Mouse (Mus musculus): Measurements from ENCODE around the gene Gm21974. TPM values are rescaled to one million over a fixed set of nuclear protein-coding genes. Genes with fewer than 3 reads are reported as not detected.

Gm21974 gene
- polyA plus RNA-seq, 1 experiment, result not detected

- H3K36me3 ChIP-seq (ENCODE audit: control insufficient read depth, insufficient read depth), result peaks cover 9% of the 10 kb centered on the region
- TF ChIP-seq POLR2AphosphoS2 (IDR thresholded peaks at IDR 0.05; ENCODE audit: insufficient read length, low read depth), result no peak
- TF ChIP-seq E2F4 (IDR thresholded peaks at IDR 0.05; ENCODE audit: insufficient read depth), result no peak
- no peak for TF ChIP-seq TCF3 (IDR thresholded peaks at IDR 0.05; ENCODE audit: insufficient read length, low read depth)
- no peak for TF ChIP-seq SRF (IDR thresholded peaks at IDR 0.05; ENCODE audit: control insufficient read depth, insufficient read length, low read depth)
- TF ChIP-seq CEBPB (IDR thresholded peaks at IDR 0.05; ENCODE audit: insufficient read depth, poor library complexity, severe bottlenecking), result no peak
- TF ChIP-seq TCF12 (IDR thresholded peaks at IDR 0.05; ENCODE audit: insufficient read depth, poor library complexity, severe bottlenecking), result no peak
- no peak for TF ChIP-seq USF1 (IDR thresholded peaks at IDR 0.05; ENCODE audit: low read depth)
- H3K79me2 ChIP-seq (ENCODE audit: control insufficient read depth, insufficient read depth), result peaks cover 8% of the 10 kb centered on the region
- H3K4me3 ChIP-seq, result no peak within 1 kb of the TSS
- H3K27me3 ChIP-seq (ENCODE audit: control insufficient read depth, insufficient read depth, insufficient read length), result no peaks in the 10 kb centered on the region
- H3K4me2 ChIP-seq (ENCODE audit: low read depth), result no peak within 1 kb of the TSS
- no peak within 1 kb of the TSS for H3ac ChIP-seq (ENCODE audit: control insufficient read depth, insufficient read length)
Observed at GRCm38 (mm10) chr7:127890798-127891197, 4.5 kb downstream of the Gm21974 start, which contains the start of gene Prss53. Gene Prss53 (minus strand): TSS chr7:127890970.

DNA sequence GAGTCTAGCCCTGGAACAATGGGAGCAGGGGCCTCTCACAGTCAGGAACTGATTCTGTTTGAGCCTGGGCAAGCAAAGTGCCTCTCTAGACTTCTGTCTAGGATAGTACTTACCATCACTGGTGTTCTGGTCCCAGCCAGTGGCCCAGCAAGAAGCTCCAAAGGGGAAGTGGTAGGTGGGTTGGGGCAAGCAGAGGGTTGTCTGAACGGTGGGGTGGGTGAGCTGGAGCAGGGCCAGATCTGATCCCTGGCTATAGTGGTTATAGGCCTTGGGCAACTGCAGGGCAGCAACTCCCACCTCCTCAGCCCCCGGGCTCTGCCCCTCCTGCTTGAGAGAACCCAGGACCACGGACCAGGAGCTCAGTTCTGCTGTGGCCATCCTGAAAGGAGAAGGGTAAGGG is 6.4 kb downstream of the Gm21974 start:
- TF ChIP-seq MAX (IDR thresholded peaks at IDR 0.05; ENCODE audit: low read depth) (no peak), E2F4 (IDR thresholded peaks at IDR 0.05; ENCODE audit: insufficient read depth) (no peak), MYOD1 (IDR thresholded peaks at IDR 0.05; ENCODE audit: control insufficient read depth in 1 of 3, insufficient read length in 2 of 3, low read depth in 2 of 3) (no peak), REST (IDR thresholded peaks at IDR 0.05; ENCODE audit: insufficient read depth, insufficient read length) (no peak), POLR2A (IDR thresholded peaks at IDR 0.05; ENCODE audit: insufficient read length, low read depth) (no peak), MYOG (IDR thresholded peaks at IDR 0.05; ENCODE audit: control insufficient read depth in 1 of 3, insufficient read depth in 1 of 3, insufficient read length in 2 of 3, low read depth in 2 of 3) (no peak), USF1 (IDR thresholded peaks at IDR 0.05; ENCODE audit: low read depth) (no peak), POLR2AphosphoS2 (IDR thresholded peaks at IDR 0.05; ENCODE audit: insufficient read length, low read depth) (no peak)
- peaks cover 12% of the 10 kb centered on the region for H3K79me2 ChIP-seq (ENCODE audit: control insufficient read depth, insufficient read depth)
- peaks cover 17% of the 10 kb centered on the region for H3K36me3 ChIP-seq (ENCODE audit: control insufficient read depth, insufficient read depth)
- H3ac ChIP-seq (ENCODE audit: control insufficient read depth, insufficient read length), result no peak overlapping the region
- H3K27me3 ChIP-seq (ENCODE audit: control insufficient read depth, insufficient read depth, insufficient read length), result no peaks in the 10 kb centered on the region
- no peak overlapping the region for H3K4me3 ChIP-seq
- H3K4me2 ChIP-seq (ENCODE audit: low read depth), result no peak overlapping the region

GRCm38 (mm10) chr7:127887781-127888180 is 7.5 kb downstream of the Gm21974 start:
- TF ChIP-seq POLR2A (IDR thresholded peaks at IDR 0.05; ENCODE audit: insufficient read length, low read depth) (no peak), MAX (IDR thresholded peaks at IDR 0.05; ENCODE audit: low read depth) (no peak), E2F4 (IDR thresholded peaks at IDR 0.05; ENCODE audit: insufficient read depth) (no peak), REST (IDR thresholded peaks at IDR 0.05; ENCODE audit: insufficient read depth, insufficient read length) (no peak), SRF (IDR thresholded peaks at IDR 0.05; ENCODE audit: control insufficient read depth, insufficient read length, low read depth) (no peak), MYOG (IDR thresholded peaks at IDR 0.05; ENCODE audit: control insufficient read depth in 1 of 3, insufficient read depth in 1 of 3, insufficient read length in 2 of 3, low read depth in 2 of 3) (no peak), POLR2AphosphoS2 (IDR thresholded peaks at IDR 0.05; ENCODE audit: insufficient read length, low read depth) (no peak), MYOD1 (IDR thresholded peaks at IDR 0.05; ENCODE audit: control insufficient read depth in 1 of 3, insufficient read length in 2 of 3, low read depth in 2 of 3) (no peak), USF1 (IDR thresholded peaks at IDR 0.05; ENCODE audit: low read depth) (no peak), TCF3 (IDR thresholded peaks at IDR 0.05; ENCODE audit: insufficient read length, low read depth) (no peak), CEBPB (IDR thresholded peaks at IDR 0.05; ENCODE audit: insufficient read depth, poor library complexity, severe bottlenecking) (no peak), TCF12 (IDR thresholded peaks at IDR 0.05; ENCODE audit: insufficient read depth, poor library complexity, severe bottlenecking) (no peak)
- no peak overlapping the region for H3K4me2 ChIP-seq (ENCODE audit: low read depth)
- peaks cover 22% of the 10 kb centered on the region for H3K79me2 ChIP-seq (ENCODE audit: control insufficient read depth, insufficient read depth)
- no peak overlapping the region for H3ac ChIP-seq (ENCODE audit: control insufficient read depth, insufficient read length)
- peaks cover 17% of the 10 kb centered on the region for H3K36me3 ChIP-seq (ENCODE audit: control insufficient read depth, insufficient read depth)
- H3K4me3 ChIP-seq, result no peak overlapping the region
- no peaks in the 10 kb centered on the region for H3K27me3 ChIP-seq (ENCODE audit: control insufficient read depth, insufficient read depth, insufficient read length)

GRCm38 (mm10) chr7:127887191-127887590 is 8.1 kb downstream of the Gm21974 start:
- Histone ChIP-seq H3K79me2 (ENCODE audit: control insufficient read depth, insufficient read depth) (peaks cover 28% of the 10 kb centered on the region), H3K4me3 (no peak overlapping the region), H3K27me3 (ENCODE audit: control insufficient read depth, insufficient read depth, insufficient read length) (no peaks in the 10 kb centered on the region), H3K4me2 (ENCODE audit: low read depth) (no peak overlapping the region), H3K36me3 (ENCODE audit: control insufficient read depth, insufficient read depth) (peaks cover 17% of the 10 kb centered on the region), H3ac (ENCODE audit: control insufficient read depth, insufficient read length) (no peak overlapping the region)
- TF ChIP-seq TCF3 (IDR thresholded peaks at IDR 0.05; ENCODE audit: insufficient read length, low read depth) (no peak), E2F4 (IDR thresholded peaks at IDR 0.05; ENCODE audit: insufficient read depth) (no peak), TCF12 (IDR thresholded peaks at IDR 0.05; ENCODE audit: insufficient read depth, poor library complexity, severe bottlenecking) (no peak), CEBPB (IDR thresholded peaks at IDR 0.05; ENCODE audit: insufficient read depth, poor library complexity, severe bottlenecking) (no peak), REST (IDR thresholded peaks at IDR 0.05; ENCODE audit: insufficient read depth, insufficient read length) (no peak), MAX (IDR thresholded peaks at IDR 0.05; ENCODE audit: low read depth) (no peak), SRF (IDR thresholded peaks at IDR 0.05; ENCODE audit: control insufficient read depth, insufficient read length, low read depth) (no peak), POLR2A (IDR thresholded peaks at IDR 0.05; ENCODE audit: insufficient read length, low read depth) (no peak), POLR2AphosphoS2 (IDR thresholded peaks at IDR 0.05; ENCODE audit: insufficient read length, low read depth) (no peak)

DNA sequence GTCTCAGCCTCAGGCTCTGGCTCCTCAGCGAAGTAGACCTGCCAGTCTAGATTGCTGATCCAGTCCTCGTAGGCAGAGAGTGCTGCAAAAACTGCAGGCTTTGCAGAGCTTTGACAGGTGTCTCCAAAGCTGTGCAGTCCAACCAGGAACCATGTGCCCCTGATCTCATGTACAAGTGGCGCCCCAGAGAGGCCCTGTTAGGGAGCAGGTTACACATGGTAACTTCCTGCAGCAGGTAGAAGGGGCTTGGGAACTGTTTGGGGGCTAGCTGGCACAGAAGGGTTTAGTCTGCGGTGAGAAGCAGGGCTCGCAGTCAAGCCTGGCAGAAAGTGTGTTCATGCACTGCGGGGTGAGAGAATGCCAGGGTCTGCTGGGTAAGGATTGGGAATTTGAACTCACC is 8.7 kb downstream of the Gm21974 start:
- H3ac ChIP-seq (ENCODE audit: control insufficient read depth, insufficient read length), result no peak overlapping the region
- no peak overlapping the region for H3K4me3 ChIP-seq
- peaks cover 28% of the 10 kb centered on the region for H3K79me2 ChIP-seq (ENCODE audit: control insufficient read depth, insufficient read depth)
- no peaks in the 10 kb centered on the region for H3K27me3 ChIP-seq (ENCODE audit: control insufficient read depth, insufficient read depth, insufficient read length)
- TF ChIP-seq MAX (IDR thresholded peaks at IDR 0.05; ENCODE audit: low read depth), result no peak
- TF ChIP-seq POLR2A (IDR thresholded peaks at IDR 0.05; ENCODE audit: insufficient read length, low read depth), result no peak
- TF ChIP-seq E2F4 (IDR thresholded peaks at IDR 0.05; ENCODE audit: insufficient read depth), result no peak
- TF ChIP-seq CEBPB (IDR thresholded peaks at IDR 0.05; ENCODE audit: insufficient read depth, poor library complexity, severe bottlenecking), result no peak
- no peak for TF ChIP-seq REST (IDR thresholded peaks at IDR 0.05; ENCODE audit: insufficient read depth, insufficient read length)
- no peak for TF ChIP-seq SRF (IDR thresholded peaks at IDR 0.05; ENCODE audit: control insufficient read depth, insufficient read length, low read depth)
- no peak for TF ChIP-seq TCF12 (IDR thresholded peaks at IDR 0.05; ENCODE audit: insufficient read depth, poor library complexity, severe bottlenecking)
- no peak for TF ChIP-seq USF1 (IDR thresholded peaks at IDR 0.05; ENCODE audit: low read depth)
- TF ChIP-seq MYOD1 (IDR thresholded peaks at IDR 0.05; ENCODE audit: control insufficient read depth in 1 of 3, insufficient read length in 2 of 3, low read depth in 2 of 3), result no peak
- no peak for TF ChIP-seq TCF3 (IDR thresholded peaks at IDR 0.05; ENCODE audit: insufficient read length, low read depth)
- no peak for TF ChIP-seq MYOG (IDR thresholded peaks at IDR 0.05; ENCODE audit: control insufficient read depth in 1 of 3, insufficient read depth in 1 of 3, insufficient read length in 2 of 3, low read depth in 2 of 3)
- no peak for TF ChIP-seq POLR2AphosphoS2 (IDR thresholded peaks at IDR 0.05; ENCODE audit: insufficient read length, low read depth)
- peaks cover 17% of the 10 kb centered on the region for H3K36me3 ChIP-seq (ENCODE audit: control insufficient read depth, insufficient read depth)
- peak overlapping the region; percentile 38 for H3K4me2 ChIP-seq (ENCODE audit: low read depth)
